Mouse (Mus musculus): ENCODE measurements at regions not wholly inside any gene's neighbourhood (a gene's known extent, or its start where the extent isn't known, plus 50 kb on each side); places are given as distances from the start of the nearest gene placed in this dataset.
A peak's percentile ranks its signal among the peaks of the same experiment; 100 is the strongest.

- DNase-seq (ENCODE audit: extremely low spot score, low read depth, low spot score) = peak; percentile 14
Observed at GRCm38 (mm10) chr5:106200631-106201030, 257.3 kb downstream of the Barhl2 start.

- no peak for DNase-seq (ENCODE audit: extremely low spot score, low read depth, low spot score)
Observed at GRCm38 (mm10) chr5:106199061-106199460, 258.9 kb downstream of the Barhl2 start.

- no peak for DNase-seq (ENCODE audit: extremely low spot score, low read depth, low spot score)
Observed at GRCm38 (mm10) chr5:106191141-106191540, 266.8 kb downstream of the Barhl2 start.

GRCm38 (mm10) chr5:106181726-106182125 is 276.2 kb downstream of the Barhl2 start:
- no peak for DNase-seq (ENCODE audit: extremely low spot score, low read depth, low spot score)

- no peak for DNase-seq (ENCODE audit: extremely low spot score, low read depth, low spot score)
Observed at GRCm38 (mm10) chr5:106172162-106172561, 285.8 kb downstream of the Barhl2 start.

DNA sequence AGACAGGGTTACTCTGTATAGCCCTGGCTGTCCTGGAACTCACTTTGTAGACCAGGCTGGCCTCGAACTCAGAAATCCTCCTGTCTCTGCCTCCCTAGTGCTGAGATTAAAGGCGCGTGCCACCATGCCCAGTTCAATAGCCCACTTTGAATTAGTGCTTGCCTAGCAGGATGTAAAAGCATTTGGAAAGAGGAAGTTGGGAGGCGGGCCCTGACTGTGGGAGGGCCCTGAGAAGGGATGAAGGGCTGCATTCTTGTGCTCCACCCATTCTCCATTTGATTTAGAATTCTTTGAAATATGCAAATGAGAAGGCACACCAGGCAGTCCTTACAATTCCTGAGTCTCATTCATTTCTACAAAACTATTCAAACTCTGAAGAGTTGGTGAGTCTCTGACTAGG is 287.6 kb downstream of the Barhl2 start:
- no peak for DNase-seq (ENCODE audit: extremely low spot score, low read depth, low spot score)

GRCm38 (mm10) chr5:106167556-106167955 is 290.4 kb downstream of the Barhl2 start:
- no peak for DNase-seq (ENCODE audit: extremely low spot score, low read depth, low spot score)

- no peak for DNase-seq (ENCODE audit: extremely low spot score, low read depth, low spot score)
Observed at GRCm38 (mm10) chr5:106166266-106166665, 289.9 kb downstream of the Zfp326 start.

- DNase-seq (ENCODE audit: extremely low spot score, low read depth, low spot score) = no peak
Observed at GRCm38 (mm10) chr5:106164190-106164589, 287.8 kb downstream of the Zfp326 start.

GRCm38 (mm10) chr5:106162981-106163653 is 286.8 kb downstream of the Zfp326 start:
- no peak for DNase-seq (ENCODE audit: extremely low spot score, low read depth, low spot score)

DNA sequence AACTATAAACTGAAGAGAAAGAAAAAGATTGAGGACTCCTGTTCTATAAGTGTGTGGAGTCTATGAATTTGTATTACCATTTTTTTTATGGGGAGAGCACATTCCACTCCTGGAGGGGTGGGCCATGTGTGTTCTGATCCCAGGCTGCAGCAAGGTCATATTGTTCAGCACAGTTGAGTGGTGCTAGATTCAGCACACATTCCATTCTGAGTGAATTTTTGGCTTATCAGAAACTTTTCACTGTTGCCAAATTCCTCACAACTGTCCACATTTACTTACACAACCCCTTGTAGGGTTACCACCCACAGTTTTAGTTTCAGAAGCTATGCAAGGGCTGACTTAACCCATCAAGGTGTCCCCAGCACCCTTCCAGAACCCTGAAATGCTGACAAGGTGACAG is 262.7 kb downstream of the Zfp326 start:
- no peak for DNase-seq (ENCODE audit: extremely low spot score, low read depth, low spot score)

GRCm38 (mm10) chr5:106122928-106123327 is 246.6 kb downstream of the Zfp326 start:
- no peak for DNase-seq (ENCODE audit: extremely low spot score, low read depth, low spot score)

DNA sequence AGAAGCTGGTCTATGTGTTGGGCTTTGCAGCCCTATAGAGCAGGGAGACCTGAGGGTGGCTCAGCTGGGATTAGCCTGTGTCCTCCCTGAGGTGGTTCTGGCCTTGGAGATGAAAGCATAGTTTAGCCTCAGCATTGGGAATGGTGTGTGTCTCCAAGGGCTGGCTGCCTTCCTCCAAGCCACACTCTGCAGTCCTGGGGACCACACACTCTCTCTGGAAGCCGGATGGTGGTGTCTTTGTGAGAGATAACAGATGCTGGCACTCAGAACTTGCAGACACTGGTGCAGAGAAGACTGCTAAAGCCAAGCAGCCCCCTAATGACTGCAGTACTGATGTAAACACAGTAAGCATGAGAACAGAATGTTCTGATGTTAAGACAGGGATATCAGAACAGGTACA is 243.2 kb downstream of the Zfp326 start:
- DNase-seq (ENCODE audit: extremely low spot score, low read depth, low spot score) = no peak

DNA sequence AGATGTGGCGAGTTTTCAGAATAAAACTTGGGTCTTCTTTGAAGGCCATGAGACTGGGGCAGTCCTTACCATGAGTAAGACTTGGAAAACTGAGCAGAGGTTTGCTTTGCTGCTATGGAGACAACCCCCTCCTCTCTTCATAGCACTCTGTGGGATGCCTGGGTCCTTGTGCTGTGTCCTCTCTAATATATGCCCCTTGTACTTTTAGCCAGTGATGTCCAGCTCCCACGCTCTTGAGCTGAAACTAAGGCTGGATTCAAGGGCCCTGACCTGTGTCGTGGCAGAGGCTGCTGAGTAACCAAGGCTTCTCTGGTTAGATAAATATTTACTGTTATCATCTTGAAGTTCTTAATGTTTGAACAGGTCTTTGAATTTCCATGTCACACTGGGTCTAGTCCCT is 236.8 kb downstream of the Zfp326 start:
- DNase-seq (ENCODE audit: extremely low spot score, low read depth, low spot score) = no peak

GRCm38 (mm10) chr5:106108474-106108971 is 232.2 kb downstream of the Zfp326 start:
- no peak for DNase-seq (ENCODE audit: extremely low spot score, low read depth, low spot score)

GRCm38 (mm10) chr5:106102255-106102654 is 225.9 kb downstream of the Zfp326 start:
- no peak for DNase-seq (ENCODE audit: extremely low spot score, low read depth, low spot score)

DNA sequence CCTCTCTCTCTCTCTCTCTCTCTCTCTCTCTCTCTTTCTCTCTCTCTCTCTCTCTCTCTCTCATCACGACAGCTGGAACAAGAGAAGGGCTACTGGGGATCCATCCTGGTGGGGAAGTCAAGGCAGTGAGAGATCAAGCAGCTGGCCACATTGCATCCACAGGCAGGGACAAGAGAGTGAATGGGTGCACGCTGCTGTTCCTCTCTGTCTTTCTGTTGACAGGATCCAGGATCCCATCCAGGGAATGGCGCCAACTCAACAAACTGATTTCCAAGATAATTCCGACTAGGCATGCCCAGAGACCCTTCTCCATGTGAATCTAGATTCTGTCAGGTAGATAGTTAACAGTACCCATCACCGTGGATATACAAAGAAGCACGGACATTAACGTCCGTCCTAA is 222.5 kb downstream of the Zfp326 start:
- DNase-seq (ENCODE audit: extremely low spot score, low read depth, low spot score) = no peak

DNA sequence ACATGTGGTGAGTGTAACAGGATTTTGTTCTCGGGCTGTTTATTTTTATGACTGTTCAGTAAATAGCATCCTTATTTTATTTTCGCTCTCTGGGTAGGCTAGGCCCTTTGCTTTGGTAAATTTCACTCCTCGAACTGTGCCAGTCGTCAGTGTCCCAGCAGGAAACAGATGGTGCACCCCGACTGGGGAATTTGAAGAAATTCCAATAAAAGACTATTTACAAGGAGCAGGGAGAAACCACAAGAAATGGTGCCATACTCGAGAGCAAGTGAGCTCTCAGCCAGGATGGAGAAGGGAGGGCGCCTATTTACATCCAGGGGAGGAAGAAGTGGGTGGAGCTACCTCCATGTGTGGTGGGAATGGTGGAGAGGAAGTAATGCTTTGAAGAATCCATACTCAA is 213.0 kb downstream of the Zfp326 start:
- DNase-seq (ENCODE audit: extremely low spot score, low read depth, low spot score) = no peak

GRCm38 (mm10) chr5:106088478-106089185 is 212.3 kb downstream of the Zfp326 start:
- no peak for DNase-seq (ENCODE audit: extremely low spot score, low read depth, low spot score)

DNA sequence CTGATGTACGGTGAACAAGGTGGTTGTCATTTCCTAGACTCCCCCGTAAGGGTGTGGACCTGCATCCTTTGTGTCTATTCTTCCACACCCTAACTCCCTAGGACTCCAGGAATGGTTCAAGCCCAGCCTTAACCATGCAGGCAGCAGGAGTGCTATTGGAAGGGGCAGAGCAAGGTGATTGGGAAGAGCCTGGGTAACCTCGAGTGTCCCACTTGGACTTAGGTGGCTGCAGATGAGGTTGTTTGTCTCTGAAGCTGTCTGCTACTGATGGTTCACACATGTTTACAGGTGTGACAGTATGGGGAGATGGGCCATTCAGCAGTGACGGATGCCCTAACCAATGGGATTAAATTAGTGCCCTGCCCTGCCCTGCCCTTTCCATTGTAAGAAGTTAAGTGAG is 207.4 kb downstream of the Zfp326 start:
- no peak for DNase-seq (ENCODE audit: extremely low spot score, low read depth, low spot score)

DNA sequence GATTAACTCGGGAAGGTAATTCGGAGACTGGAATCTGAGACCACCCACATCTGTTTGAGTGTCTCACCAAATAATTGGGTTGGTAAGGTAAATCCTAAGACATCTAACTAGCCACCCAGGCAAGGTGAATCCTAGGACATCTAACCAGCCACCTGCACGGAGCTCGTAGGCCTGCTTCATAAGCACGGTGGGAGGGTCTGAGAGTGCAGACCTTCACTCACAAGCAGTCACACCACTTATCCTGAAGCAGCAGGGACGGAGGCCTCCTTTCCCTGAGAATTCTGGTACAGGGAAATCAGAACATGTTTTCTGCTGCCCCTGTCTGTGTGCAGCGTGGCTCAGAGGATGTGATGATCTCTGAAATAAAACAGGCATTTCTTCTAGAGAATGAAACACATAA is 206.5 kb downstream of the Zfp326 start:
- no peak for DNase-seq (ENCODE audit: extremely low spot score, low read depth, low spot score)

DNA sequence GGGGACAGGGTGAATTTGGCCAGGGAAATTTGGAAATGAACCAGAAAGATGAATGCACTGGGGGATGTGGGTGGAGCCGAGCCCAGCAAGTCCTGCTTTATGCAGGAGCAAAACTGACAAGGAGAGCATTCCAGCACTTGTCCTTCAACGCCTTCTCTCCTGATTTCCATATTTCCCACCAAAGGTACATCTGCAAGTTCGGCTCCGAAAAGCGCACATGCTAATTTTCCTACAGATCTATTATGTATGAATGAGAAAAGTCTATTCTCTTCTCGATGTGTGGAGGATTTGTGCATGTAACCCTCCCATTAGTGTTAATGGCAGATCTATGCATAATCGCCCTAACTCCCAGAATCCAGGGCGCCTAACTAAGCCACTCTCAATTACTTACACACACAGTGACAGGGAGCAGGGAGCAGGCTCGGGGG is 190.8 kb downstream of the Zfp326 start:
- no peak for DNase-seq (ENCODE audit: extremely low spot score, low read depth, low spot score)
